Mouse (Mus musculus): Measurements from ENCODE around the gene Cbr3.

Cbr3 gene

GRCm38 (mm10) chr16:93711411-93712188 lies 28.6 kb downstream of the Cbr3 start, which contains the start of gene Dop1b:
Gene Dop1b, plus strand, starts transcription at chr16:93711904.
- in situ Hi-C loops (cut with MboI, MseI), result no loop called here

GRCm38 (mm10) chr16:93712189-93712885 lies 29.3 kb downstream of the Cbr3 start:
- in situ Hi-C loops (cut with MboI, MseI), result no loop called here

GRCm38 (mm10) chr16:93712966-93713365 lies 30.0 kb downstream of the Cbr3 start:
- in situ Hi-C loops (cut with MboI, MseI), result no loop called here

- in situ Hi-C loops (cut with MboI, MseI), result no loop called here
Observed at GRCm38 (mm10) chr16:93714426-93714825, 31.4 kb downstream of the Cbr3 start.

GRCm38 (mm10) chr16:93715826-93716225 lies 32.8 kb downstream of the Cbr3 start:
- in situ Hi-C loops (cut with MboI, MseI), result loop anchor here (5.0 kb wide), 1 partner anchor 41 kb away; no protein-coding TSS in a partner anchor

- in situ Hi-C loops (cut with MboI, MseI), result loop anchor here (5.0 kb wide), 1 partner anchor 40 kb away; no protein-coding TSS in a partner anchor
Observed at GRCm38 (mm10) chr16:93717299-93717703, 34.3 kb downstream of the Cbr3 start.

- in situ Hi-C loops (cut with MboI, MseI), result no loop called here
Observed at GRCm38 (mm10) chr16:93721771-93722170, 38.8 kb downstream of the Cbr3 start.

- in situ Hi-C loops (cut with MboI, MseI), result no loop called here
Observed at GRCm38 (mm10) chr16:93722476-93722875, 39.5 kb downstream of the Cbr3 start.

- in situ Hi-C loops (cut with MboI, MseI), result loop anchor here (5.0 kb wide), 1 partner anchor 43 kb away; the partner anchor contains the start of gene Cbr3
Observed at GRCm38 (mm10) chr16:93725417-93726144, 42.6 kb downstream of the Cbr3 start.

- in situ Hi-C loops (cut with MboI, MseI), result loop anchor here (5.0 kb wide), 1 partner anchor 44 kb away; the partner anchor contains the start of gene Cbr3
Observed at GRCm38 (mm10) chr16:93726186-93726585, 43.2 kb downstream of the Cbr3 start.

GRCm38 (mm10) chr16:93728676-93729075 lies 45.7 kb downstream of the Cbr3 start:
- in situ Hi-C loops (cut with MboI, MseI), result loop anchor here (5.0 kb wide), 1 partner anchor 46 kb away; the partner anchor contains the start of gene Cbr3

- in situ Hi-C loops (cut with MboI, MseI), result loop anchor here (5.0 kb wide), 1 partner anchor 48 kb away; the partner anchor contains the start of gene Cbr3
Observed at GRCm38 (mm10) chr16:93729801-93730721, 47.0 kb downstream of the Cbr3 start.

- in situ Hi-C loops (cut with MboI, MseI), result no loop called here
Observed at GRCm38 (mm10) chr16:93731310-93731709, 48.3 kb downstream of the Cbr3 start.

GRCm38 (mm10) chr16:93732875-93733569 lies 50.0 kb downstream of the Cbr3 start:
- in situ Hi-C loops (cut with MboI, MseI), result no loop called here

GRCm38 (mm10) chr16:93739251-93739650 lies 56.2 kb downstream of the Cbr3 start:
- in situ Hi-C loops (cut with MboI, MseI), result no loop called here

Measured in T-helper 1 cell (primary cell).